Mouse (Mus musculus) urinary bladder, postnatal 25 days (tissue): ENCODE measurements around the gene Tvp23b.

ENCODE experiments used
- DNase-seq: peaks from one replicate; pipeline ENCODE4 v3.0.0; 2022; ENCODE audit warnings: low spot score

The Tvp23b gene

DNA sequence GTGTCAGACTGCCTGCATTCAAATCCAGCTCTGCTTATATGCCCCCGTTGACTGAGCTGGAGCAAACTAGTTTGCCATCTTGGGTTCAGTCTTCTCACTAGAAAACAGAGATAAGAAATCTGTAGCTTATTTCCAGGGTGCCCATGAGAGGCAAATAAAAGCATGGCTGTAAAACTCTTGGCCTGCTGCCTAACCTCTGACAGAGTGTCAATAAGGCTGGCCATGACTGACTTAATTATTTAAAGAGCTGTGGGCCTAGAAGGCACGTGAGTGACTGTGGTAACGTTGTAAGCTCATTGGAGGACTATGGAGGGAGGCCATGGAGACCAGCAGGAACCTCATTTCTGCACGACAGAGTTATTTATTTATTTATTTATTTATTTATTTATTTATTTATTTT lies 66.3 kb downstream of the Tvp23b start:
- DNase-seq: no peak

DNA sequence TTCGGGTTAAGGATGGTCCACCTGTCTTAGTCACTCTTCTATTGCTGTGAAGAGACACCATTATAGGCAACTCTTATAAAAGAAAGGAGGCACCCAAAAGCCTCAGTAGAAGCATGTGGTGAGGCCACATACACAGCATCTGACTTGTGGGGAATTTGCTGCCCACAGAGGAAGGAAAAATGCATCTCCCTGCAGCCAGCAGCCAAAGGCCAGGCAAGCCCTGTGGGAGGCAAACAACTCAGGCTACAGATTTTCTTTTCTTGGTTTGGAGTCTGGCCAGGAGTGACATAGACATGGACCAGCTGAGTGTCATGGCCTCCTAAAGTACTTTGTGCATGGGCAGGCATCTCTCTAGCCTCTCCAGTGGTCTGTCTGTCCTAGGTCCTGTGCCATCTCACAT lies 70.3 kb downstream of the Tvp23b start:
- no peak for DNase-seq

DNA sequence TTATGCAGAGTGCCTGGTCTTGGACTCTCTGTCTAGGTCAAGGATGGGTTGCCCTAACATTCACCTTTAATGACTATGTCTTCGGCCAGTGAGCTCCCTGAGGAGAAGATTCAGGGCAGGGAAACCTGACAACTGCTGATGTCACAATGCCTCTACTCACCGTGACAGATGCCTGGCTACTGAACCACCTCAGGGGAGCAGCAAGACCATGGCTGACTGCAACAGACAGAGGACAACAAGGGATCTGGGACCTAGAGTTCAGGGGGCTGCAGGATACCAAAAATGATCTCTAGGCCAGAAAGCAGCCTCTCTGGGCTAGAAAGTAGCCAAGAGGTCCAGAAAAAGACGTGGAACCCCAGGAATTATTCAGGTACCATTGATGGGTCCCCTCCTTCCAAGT lies 71.8 kb downstream of the Tvp23b start, which contains the start of gene Cdrt4:
Gene Cdrt4 (plus strand): TSS at position 182 of the 400 bp plus-strand sequence.
- DNase-seq: no peak

DNA sequence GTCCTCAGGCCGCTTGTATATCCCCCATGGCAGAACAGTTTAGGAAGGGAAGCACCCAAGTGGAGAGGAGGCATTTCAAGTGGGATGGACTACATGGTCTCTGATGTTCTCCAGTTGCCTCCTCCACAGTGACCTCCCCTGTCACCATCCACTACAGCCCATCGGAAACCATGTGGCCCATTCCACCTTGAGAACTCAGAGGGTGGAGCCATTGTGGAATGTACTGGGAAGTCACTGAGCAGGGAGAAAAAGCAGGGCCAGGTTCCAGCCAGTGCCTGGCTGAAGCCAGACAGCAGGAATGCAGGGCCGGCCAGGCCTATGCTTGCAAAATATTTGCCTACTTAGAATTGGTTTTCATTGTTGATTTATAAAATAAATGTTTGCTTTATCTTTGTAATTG lies 75.5 kb downstream of the Tvp23b start:
- no peak for DNase-seq

DNA sequence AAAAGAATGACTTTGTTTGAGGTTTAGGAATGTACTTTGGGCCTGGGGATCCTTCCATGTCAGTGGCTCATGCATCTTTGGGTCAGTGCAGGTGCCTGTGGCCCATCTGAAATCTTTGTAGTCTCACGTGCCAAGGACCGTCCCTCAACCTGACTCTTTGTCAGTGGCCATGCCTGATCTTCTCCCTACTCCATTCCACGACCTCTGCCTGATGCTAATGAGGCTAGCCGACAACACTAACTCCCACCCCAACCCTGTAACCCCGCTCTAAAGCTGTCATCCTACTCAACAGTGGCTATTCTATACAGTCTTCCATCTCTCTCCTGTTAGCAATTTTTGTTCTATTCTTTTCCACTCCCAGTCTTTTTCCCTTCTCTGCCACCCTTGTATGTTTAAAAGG lies 75.9 kb downstream of the Tvp23b start:
- DNase-seq: no peak

DNA sequence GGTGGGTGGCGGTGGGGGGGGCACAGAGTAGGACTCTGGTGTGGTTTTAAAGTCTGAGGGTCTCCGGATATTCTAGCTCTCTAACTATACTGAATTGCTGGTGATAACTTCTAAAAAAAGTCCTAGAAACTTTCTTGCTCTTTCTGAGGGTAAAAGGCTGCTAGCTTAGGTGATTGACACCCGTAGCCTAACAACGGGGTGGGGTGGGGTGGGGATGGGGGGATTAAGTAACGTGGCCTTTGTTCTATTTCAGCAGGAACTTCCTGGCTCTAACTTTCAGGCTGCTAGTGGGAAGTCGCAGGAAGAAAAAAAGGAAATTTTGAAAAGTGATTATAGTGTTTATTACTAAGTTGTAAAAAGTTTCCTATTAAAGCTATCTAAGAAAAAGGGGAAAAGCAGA lies 76.5 kb downstream of the Tvp23b start:
- no peak for DNase-seq

DNA sequence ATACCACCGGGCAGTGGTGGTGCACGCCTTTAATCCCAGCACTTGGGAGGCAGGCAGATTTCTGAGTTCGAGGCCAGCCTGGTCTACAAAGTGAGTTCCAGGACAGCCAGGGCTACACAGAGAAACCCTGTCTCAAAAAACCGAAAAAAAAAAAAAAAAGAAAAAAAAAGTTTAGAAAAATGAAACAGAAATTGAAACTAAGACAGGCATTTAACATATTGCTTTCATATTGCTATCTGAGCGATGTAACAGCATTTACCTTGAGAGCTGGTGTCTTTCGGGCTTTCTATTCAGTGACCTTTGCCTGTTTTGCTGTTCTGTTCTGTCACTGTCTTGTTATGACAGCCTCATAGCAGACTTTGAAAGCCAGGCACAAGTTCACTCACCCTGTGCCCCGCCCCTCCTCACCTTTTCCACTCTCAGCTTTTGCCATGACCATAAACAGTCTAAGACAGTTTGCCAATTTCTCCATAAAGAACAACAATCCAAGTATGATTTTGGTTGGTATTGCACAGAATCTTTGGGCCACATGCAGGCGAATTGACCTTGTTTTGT lies 78.4 kb downstream of the Tvp23b start:
- DNase-seq: no peak

DNA sequence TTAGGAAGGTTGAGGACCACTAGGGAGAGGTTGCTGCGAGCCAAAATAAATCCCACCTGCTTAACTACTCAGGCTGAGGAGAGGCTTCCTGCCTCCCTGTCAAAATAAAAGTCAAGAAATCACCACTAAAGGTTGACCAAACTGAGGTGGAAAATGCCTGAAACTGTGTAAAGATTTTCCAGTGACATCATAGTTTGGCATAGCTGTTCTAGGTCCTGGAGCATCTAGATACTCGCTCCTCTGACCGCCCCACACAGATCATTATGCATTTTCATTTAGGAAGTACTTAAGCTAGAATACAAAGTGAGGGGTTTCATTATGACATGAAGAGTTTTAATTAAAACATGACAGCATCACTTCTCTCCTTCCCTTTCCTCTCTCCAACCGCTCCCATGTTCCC lies 84.0 kb downstream of the Tvp23b start:
- no peak for DNase-seq

DNA sequence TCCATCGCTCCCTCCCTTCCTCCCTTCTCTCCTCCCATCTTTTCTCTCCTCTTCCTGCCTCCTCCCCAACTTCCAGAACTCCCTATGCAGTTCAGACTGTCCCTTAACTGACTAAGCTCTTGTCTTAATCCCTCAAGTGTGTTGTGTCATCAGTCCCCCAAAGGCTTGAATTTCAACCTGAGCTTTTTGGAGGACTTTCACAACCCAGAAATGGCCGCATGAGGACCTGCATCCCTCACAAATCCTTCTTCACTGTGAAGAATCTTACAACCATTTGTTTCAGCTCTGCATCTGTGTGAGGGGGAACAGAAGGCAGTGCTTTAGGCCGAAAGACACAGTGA lies 87.1 kb downstream of the Tvp23b start:
- no peak for DNase-seq
